Mouse (Mus musculus) midbrain, embryonic 10.5 days (tissue): Measurements from ENCODE around the gene Fgf12. TPM values are rescaled to one million over a fixed set of nuclear protein-coding genes. Genes with fewer than 3 reads are reported as not detected.
A peak's percentile ranks its signal among the peaks of the same experiment; 100 is the strongest.

Experiments
- DNase-seq: peaks from one replicate; pipeline ENCODE4 v3.0.0-alpha.2; 2017; ENCODE audit warnings: low spot score
- H3K27ac ChIP-seq: fragments of 300-500 bp; sonication (generic); replicated peaks from 2 replicates; pipeline ENCODE4 v1.5.1; 2016; ENCODE audit warnings: mild to moderate bottlenecking
- H3K27me3 ChIP-seq: fragments of 300-500 bp; sonication (generic); 2 replicates; pipeline ENCODE4 v1.6.1; 2016; ENCODE audit warnings: low read depth, mild to moderate bottlenecking; ENCODE audit not compliant: poor library complexity, severe bottlenecking
- H3K36me3 ChIP-seq: fragments of 300-500 bp; sonication (generic); 2 replicates; pipeline ENCODE4 v1.6.1; 2016; ENCODE audit warnings: mild to moderate bottlenecking, moderate library complexity
- H3K4me1 ChIP-seq: fragments of 300-500 bp; sonication (generic); 2 replicates; pipeline ENCODE4 v1.6.1; 2016
- H3K4me3 ChIP-seq: fragments of 300-500 bp; sonication (generic); 2 replicates; pipeline ENCODE4 v1.5.1; 2016; ENCODE audit warnings: mild to moderate bottlenecking, moderate library complexity
- H3K9me3 ChIP-seq: fragments of 300-500 bp; sonication (generic); replicated peaks from 2 replicates; pipeline ENCODE4 v1.6.1; 2016; ENCODE audit warnings: mild to moderate bottlenecking
- WGBS: fragments of 180-500 bp; shearing (Covaris S2); methylation state at CpG from one replicate; pipeline ENCODE4 v1.1.7; 2016; 5-methylcytosine and 5-hydroxymethylcytosine counted together
- polyA plus RNA-seq: library from polyadenylated mRNA; unstranded; fragments of >200 nt; fragmentation: Nextera tagmentation; extraction: Ambion mirVana; gene quantifications from 2 replicates; pipeline ENCODE4 v1.2.1, GENCODE M21; 2016

Fgf12 gene
- polyA plus RNA-seq, 1 experiment from 2014 or later, result 2.7 TPM

DNA sequence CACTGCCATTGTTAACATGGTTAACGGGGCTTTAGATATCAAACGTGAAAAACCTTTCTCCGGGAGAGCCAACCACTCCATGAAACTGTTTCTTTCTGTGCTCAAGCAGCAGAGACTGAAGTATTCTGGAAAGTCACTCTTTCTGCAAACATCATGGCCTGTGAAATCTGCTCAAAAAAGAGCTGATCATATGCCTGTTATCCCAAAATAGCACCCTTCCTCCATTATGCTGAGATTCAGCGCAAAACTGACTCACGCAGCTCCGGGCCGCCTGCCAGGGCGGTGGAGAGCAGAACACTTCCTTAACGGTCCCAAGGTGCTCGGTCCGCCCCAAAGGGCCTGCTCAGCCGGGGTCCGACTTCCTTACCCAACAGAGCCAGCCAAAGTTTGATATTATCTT, 156.8 kb downstream of the Fgf12 start:
- Histone ChIP-seq H3K36me3 (no peaks in the 10 kb centered on the region), H3K9me3 (no peaks in the 10 kb centered on the region), H3K27me3 (peaks cover 9% of the 10 kb centered on the region), H3K4me3 (no peak overlapping the region), H3K27ac (no peak overlapping the region), H3K4me1 (peaks cover 20% of the 10 kb centered on the region)
- 90% methylated on average over 13 of the region's 13 CpGs for WGBS
- no peak for DNase-seq

DNA sequence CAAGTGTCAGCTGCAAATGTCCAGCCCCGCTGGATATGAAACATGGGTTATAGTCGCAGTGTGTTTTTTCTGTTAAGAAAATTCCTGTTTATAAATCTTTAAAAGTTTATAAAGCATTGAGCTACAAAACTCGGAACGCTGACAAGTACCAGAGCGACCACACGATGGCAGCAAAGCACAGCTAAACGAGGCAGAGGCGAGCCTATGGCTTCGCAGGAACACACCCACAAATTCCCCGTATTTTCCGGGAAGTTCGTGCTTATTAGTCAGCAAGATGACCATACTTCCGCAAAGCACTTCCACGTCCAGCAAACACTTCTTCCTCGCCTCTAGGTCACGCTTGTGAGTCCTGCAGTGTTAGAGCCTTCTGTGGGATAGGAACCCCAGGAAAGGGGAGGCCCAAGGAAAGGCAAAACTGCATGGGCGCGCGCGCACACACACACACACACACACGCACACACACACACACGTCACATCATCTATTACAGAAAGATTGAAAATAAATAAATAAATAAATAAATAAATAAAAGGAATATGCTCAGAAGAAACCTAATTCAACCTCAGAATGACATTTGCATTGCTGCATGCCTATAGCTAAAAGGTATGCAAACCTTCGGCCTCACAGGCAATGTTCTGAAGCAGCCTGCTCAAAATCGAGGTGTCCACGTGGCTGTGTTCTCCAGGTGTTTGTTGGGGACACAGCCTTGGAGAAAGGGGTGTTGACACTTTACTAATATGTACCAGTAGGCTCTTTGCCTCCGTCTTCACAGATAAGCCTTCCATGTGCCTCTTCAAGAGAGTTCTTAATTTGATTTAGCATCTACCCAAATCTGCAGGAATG, 159.6 kb downstream of the Fgf12 start:
- no peak overlapping the region for H3K27ac ChIP-seq
- WGBS, result 32% methylated on average over 26 of the region's 26 CpGs
- peaks cover 21% of the 10 kb centered on the region for H3K4me1 ChIP-seq
- H3K36me3 ChIP-seq, result no peaks in the 10 kb centered on the region
- DNase-seq, result peak; percentile 72
- H3K9me3 ChIP-seq, result no peaks in the 10 kb centered on the region
- H3K27me3 ChIP-seq, result peaks cover 9% of the 10 kb centered on the region
- peak overlapping the region; percentile 39 for H3K4me3 ChIP-seq

DNA sequence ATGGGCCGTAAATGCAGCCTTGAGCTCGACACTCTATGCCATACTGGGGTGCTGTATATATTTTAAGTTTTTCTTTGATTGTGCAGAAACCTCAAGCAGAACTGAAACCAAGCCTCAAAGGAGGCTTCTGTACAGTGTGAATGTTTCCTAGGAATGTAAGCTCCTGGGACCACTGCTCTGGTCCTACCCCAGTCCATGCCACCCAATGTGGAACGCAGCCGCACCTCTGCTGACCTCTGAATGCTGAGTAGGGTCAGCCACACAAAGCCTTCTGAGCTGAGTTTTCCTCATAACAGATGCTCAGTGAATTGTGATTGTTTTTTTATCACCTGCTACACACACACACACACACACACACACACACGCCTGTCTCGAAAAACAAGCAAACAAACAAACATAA, 160.4 kb downstream of the Fgf12 start:
- WGBS, result 77% methylated on average over 6 of the region's 6 CpGs
- no peaks in the 10 kb centered on the region for H3K9me3 ChIP-seq
- H3K4me3 ChIP-seq, result no peak overlapping the region
- no peak overlapping the region for H3K27ac ChIP-seq
- peaks cover 9% of the 10 kb centered on the region for H3K27me3 ChIP-seq
- H3K36me3 ChIP-seq, result no peaks in the 10 kb centered on the region
- H3K4me1 ChIP-seq, result peaks cover 21% of the 10 kb centered on the region
- DNase-seq, result no peak

DNA sequence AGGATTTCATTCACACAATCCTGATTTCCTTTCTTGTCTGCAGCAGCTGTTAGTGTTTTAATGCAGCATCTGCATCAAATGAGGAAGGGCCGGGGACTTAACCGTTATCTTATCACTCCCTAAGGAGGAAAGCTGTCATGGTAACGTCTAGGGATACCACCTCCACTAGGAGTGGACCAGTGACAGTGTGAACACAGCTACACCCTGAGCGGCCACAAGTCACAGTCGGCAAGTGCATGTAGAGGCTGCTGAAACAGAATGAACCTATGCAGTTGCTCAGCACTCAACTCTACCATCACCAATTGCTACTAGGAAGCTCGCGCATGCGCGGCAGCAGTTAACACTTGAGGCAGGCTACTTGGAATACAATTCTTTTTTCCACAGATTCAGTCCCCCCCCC, 161.3 kb downstream of the Fgf12 start:
- Histone ChIP-seq H3K4me1 (peaks cover 21% of the 10 kb centered on the region), H3K27me3 (peaks cover 9% of the 10 kb centered on the region), H3K4me3 (no peak overlapping the region), H3K27ac (no peak overlapping the region), H3K9me3 (no peaks in the 10 kb centered on the region), H3K36me3 (no peaks in the 10 kb centered on the region)
- peak; percentile 24 for DNase-seq
- WGBS, result 61% methylated on average over 9 of the region's 9 CpGs

DNA sequence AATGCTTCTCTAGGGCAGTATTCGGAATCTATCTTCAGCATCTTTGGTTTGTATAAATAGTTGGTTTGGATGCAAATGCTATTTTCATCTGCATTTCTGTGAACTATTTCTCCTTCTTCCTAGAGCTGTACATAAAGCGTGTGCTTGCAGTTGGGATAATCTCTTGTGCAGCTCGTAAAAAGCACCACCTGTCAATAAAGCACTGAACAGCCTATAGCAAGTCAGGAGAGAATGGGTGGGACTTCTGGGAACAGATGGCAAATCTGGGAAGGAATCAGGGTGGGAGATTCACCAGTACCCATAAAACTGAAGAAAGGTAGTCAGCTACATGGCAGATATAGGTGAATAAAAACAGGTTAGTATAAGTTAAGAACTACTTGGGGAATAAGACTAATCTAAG, 180.7 kb downstream of the Fgf12 start:
- peaks cover under 1% of the 10 kb centered on the region; the same call in 1 of the 2 replicates for H3K27me3 ChIP-seq
- H3K27ac ChIP-seq, result no peak overlapping the region
- no peak overlapping the region for H3K4me3 ChIP-seq
- DNase-seq, result no peak
- WGBS, result 65% methylated on average over 3 of the region's 3 CpGs
- no peaks in the 10 kb centered on the region for H3K36me3 ChIP-seq
- no peaks in the 10 kb centered on the region for H3K9me3 ChIP-seq
- H3K4me1 ChIP-seq, result no peaks in the 10 kb centered on the region

DNA sequence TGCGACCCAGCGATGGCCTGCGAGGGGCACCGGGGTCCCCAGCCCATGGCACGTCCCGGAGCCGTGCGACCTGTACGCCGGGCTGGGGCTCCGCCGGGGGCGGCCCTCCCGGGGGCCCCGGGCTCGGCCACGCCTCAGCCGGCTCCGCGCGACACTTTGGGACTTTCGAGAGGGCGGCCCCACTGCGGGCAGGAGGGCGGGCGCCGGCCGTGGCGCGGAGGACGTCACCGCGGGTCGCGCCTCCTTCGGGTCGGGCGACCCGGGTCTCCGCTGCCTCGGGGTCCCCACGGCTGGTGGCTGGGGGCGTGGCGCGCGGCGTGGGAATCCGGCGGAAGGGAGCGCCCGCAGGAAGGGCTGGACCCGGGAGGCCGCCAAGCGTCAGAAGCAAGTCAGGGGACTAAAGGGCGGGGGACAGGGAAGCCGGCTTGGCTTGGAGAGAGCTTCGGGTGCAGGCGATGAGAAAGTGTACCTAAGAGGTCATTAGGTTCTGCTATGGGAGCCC, 188.1 kb downstream of the Fgf12 start:
- H3K4me3 ChIP-seq, result peak overlapping the region; percentile 79
- H3K27me3 ChIP-seq, result peaks cover 37% of the 10 kb centered on the region
- peak; percentile 45 for DNase-seq
- peaks cover 13% of the 10 kb centered on the region for H3K4me1 ChIP-seq
- peak overlapping the region; percentile 42; the same call in 1 of the 2 replicates for H3K27ac ChIP-seq
- no peaks in the 10 kb centered on the region for H3K9me3 ChIP-seq
- WGBS, result under 1% methylated on average over 55 of the region's 58 CpGs
- H3K36me3 ChIP-seq, result no peaks in the 10 kb centered on the region

DNA sequence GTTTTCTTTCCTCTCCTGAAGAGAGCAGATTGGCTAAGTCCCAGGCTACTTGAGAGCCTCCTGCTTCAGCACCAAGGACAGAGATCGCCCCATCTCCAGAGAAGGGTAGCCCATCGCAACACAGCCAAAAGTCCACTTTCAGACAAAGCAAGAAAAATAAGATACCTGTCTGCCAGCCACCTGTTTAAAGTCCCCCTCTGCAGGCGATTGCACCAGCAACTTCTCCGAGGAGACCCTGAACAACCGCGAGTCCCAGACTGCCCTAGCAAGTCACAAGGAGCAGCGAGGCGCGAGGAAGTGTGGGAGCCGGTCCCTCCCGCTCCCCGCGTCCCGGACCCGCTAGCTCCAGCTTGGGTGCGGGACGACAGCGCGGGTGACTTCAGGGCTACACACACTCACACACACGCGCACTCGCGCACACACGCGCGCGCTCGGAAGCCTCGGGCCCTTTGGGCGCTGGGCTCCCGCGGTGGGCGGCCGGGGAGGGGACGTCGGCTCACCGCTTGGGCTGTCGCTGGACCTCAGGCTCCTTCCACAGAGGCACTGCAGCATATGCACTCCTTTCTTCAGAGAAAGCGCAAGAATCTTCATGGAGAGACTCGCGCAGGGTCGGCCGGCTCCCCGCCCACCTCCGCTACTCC, 188.7 kb downstream of the Fgf12 start:
- DNase-seq, result peak; percentile 71
- Histone ChIP-seq H3K27me3 (peaks cover 37% of the 10 kb centered on the region), H3K4me3 (peak overlapping the region; percentile 79), H3K27ac (peak overlapping the region; percentile 42; the same call in 1 of the 2 replicates), H3K36me3 (no peaks in the 10 kb centered on the region), H3K9me3 (no peaks in the 10 kb centered on the region), H3K4me1 (peaks cover 13% of the 10 kb centered on the region)
- under 1% methylated on average over 45 of the region's 45 CpGs for WGBS

DNA sequence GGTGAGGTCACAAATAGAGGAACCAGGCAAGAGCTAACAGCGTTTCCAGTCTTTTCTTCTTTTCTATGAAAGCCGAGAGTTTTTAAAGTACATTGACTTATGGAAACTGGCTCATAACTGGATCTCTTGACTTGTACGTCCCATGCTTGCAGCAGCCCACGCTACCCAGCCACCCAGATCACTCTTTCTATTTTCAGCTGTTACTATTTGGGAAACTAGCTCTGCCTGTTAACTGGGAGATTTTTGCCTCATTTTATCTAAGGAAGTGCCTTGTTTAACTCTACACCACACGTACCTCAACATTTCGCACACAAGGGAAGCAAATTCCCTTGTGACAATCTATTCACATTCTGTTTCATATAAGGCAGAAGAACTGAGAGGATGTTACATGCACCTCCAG, 190.0 kb downstream of the Fgf12 start:
- peaks cover 37% of the 10 kb centered on the region for H3K27me3 ChIP-seq
- H3K4me3 ChIP-seq, result no peak overlapping the region
- WGBS, result 78% methylated on average over 6 of the region's 6 CpGs
- H3K4me1 ChIP-seq, result peaks cover 13% of the 10 kb centered on the region
- no peak for DNase-seq
- H3K9me3 ChIP-seq, result no peaks in the 10 kb centered on the region
- no peak overlapping the region for H3K27ac ChIP-seq
- H3K36me3 ChIP-seq, result no peaks in the 10 kb centered on the region

DNA sequence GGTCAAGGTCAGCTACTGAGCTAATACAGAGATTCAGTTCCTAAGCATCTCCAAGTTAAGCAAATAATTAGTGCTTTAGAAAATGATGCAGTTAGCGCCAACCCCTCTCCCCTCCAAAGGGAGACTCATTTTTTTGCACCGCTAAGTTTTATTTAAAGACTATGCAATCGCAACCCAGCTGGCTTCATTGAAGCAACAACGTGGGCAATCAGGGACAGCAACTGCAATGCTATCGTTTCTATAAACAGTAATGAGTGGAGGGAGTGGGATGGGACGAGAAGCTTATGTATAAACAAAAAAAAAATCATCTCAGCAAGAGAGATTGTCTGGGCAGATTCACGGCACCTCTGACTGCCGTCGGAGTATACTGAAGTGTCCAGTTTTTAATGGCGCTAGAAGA, 197.6 kb downstream of the Fgf12 start:
- DNase-seq, result no peak
- Histone ChIP-seq H3K27ac (no peak overlapping the region), H3K4me1 (no peaks in the 10 kb centered on the region), H3K4me3 (no peak overlapping the region), H3K36me3 (no peaks in the 10 kb centered on the region), H3K9me3 (no peaks in the 10 kb centered on the region), H3K27me3 (no peaks in the 10 kb centered on the region)
- WGBS, result 86% methylated on average over 10 of the region's 10 CpGs

DNA sequence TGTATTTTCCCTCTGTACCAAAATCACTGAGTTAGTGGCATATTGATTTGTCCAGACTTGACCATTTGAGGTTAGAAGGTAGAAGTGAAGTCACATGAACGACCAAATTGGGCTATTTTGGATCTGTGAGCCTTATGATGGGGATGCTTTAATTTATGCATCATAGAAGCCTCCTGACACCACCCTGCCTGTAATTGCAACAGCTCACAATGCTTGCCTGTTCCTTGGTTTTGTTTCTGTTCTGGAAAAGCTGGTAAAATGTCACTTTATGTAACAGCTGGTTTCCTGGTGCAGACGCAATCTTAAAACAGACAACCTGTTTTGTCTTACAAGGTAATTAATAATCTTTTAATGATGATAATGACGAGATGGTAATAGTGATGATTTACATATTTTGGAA, 213.4 kb downstream of the Fgf12 start:
- Histone ChIP-seq H3K4me1 (no peaks in the 10 kb centered on the region), H3K36me3 (no peaks in the 10 kb centered on the region), H3K27ac (no peak overlapping the region), H3K27me3 (no peaks in the 10 kb centered on the region), H3K4me3 (no peak overlapping the region), H3K9me3 (no peaks in the 10 kb centered on the region)
- DNase-seq, result no peak
- 78% methylated on average over 3 of the region's 3 CpGs for WGBS

DNA sequence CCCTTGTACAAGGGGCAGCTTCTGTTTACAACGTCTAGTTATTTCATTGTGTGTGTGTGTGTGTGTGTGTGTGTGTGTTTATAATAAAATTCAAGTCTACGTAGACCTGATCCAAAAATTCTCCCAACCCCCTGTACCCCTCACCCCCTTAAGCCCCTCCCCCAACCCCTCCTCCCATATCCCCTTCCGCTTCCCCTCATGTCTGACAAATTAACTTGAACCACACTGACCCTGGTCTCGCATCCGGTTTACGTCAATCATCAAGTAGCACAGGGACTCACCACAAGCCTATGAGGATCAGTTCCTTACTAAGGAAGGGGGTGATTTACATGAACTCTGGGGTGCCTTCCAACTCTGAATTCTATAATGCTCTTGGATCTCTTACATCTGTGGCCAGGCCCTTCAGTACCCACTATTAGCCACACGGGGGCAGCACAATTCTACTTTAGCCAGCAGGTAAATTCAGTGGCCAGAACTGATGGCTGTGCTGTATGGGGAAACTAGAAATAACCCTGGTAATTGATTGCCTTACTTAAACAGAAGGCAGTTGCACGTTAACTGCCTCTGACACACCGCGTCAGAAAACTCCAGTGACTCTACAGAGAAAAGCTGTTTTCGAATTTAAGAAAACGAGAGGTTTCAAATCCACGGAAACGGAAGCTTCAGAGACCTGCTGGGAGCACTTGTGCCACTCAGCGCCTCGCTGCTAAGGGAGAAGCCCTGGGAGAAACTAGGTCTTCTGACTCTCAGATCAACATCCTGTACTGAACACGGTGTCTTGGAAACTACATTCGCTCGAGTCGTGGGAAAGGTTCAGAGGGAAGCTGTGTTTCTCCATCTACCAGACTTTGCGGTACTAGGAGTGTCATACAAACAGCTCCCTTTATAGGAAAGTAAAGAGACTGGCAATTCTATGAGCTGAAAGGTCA, 235.0 kb downstream of the Fgf12 start:
- H3K4me3 ChIP-seq, result peak overlapping the region; percentile 38
- no peaks in the 10 kb centered on the region for H3K27me3 ChIP-seq
- no peak overlapping the region for H3K27ac ChIP-seq
- peak; percentile 70 for DNase-seq
- no peaks in the 10 kb centered on the region for H3K36me3 ChIP-seq
- 41% methylated on average over 21 of the region's 21 CpGs for WGBS
- no peaks in the 10 kb centered on the region for H3K9me3 ChIP-seq
- peaks cover 4% of the 10 kb centered on the region; the same call in 1 of the 2 replicates for H3K4me1 ChIP-seq

DNA sequence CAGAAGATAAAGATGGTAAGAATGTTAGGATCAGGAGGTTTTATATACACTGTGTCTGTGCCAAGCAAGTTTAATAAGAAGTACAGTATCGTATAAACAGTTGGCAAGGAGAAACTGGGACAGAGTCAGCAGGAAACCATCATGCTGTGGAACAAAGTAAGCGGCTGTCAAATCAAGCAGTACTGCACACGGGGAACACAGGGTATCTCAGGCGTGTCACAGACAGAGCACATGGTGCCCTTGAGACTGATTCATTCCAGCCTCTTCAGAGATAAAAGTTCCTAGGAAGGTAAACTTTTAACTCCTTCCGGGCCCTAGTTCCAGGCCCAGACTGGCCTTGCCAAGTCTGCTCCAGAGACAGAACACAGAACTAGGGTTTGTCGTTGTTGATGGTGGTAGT, 240.4 kb downstream of the Fgf12 start:
- Histone ChIP-seq H3K36me3 (no peaks in the 10 kb centered on the region), H3K27me3 (no peaks in the 10 kb centered on the region), H3K4me3 (no peak overlapping the region), H3K9me3 (no peaks in the 10 kb centered on the region), H3K27ac (no peak overlapping the region), H3K4me1 (no peaks in the 10 kb centered on the region)
- 85% methylated on average over 6 of the region's 6 CpGs for WGBS
- no peak for DNase-seq
